Mouse (Mus musculus) heart, postnatal 0 days (tissue): Measurements from ENCODE around the gene Phc1.

ENCODE experiments used
- CTCF ChIP-seq: IDR thresholded peaks from 2 replicates; pipeline ENCODE4 v1.5.1; 2016; ENCODE audit warnings: antibody characterized with exemption, control low read depth, low read depth
- EP300 ChIP-seq: IDR thresholded peaks from 2 replicates; pipeline ENCODE4 v1.6.1; 2016; ENCODE audit warnings: antibody characterized with exemption, low read depth

GRCm38 (mm10) chr6:122339047-122339647 is 1.2 kb downstream of the Phc1 start:
- TF ChIP-seq EP300, result no peak
- no peak for TF ChIP-seq CTCF
